Mouse (Mus musculus): ENCODE measurements around the gene Cacna2d3.

The Cacna2d3 gene

DNA sequence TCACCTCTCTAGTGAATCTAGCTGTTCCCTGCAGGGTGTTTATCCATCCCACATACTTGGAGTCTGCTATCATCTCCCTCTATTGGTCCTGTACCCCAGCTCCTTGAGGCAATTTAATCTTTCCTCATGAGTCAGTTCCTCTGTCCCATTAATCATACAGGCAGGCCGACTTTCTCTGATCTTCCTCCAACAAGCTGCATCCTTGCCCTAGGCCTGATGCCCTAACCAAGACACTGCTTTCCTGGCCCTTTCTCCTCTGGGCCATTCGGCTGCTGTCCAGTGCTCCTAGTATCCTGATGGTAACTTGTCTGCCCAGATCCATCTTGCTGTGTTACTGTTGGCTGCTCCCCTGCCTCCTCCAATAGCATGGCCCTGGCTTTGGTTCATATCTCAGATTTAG, 737.4 kb downstream of the Cacna2d3 start:
- no peak for DNase-seq

GRCm38 (mm10) chr14:28980482-28980881, 741.2 kb downstream of the Cacna2d3 start:
- no peak for DNase-seq

GRCm38 (mm10) chr14:28979230-28979629, 742.4 kb downstream of the Cacna2d3 start:
- no peak for DNase-seq

DNA sequence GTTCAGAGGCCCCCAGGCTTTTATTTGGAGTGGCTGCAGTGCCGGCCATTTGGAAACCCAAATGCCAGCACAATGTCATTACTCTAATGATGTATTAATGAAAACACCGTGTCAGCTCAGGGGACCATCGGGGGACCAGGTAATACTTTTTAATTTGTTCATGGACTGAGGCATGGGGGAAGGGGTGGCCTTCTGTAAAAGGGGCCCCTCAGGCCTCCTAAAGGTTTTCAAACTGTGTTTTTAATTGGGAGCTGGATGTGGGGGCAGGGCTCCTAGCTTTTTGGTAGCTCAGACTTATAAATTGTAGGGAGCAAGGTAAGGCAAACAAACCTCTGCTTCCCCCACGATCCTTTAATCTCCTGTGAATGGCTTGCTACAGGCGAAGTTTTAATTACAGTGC, 749.0 kb downstream of the Cacna2d3 start:
- peak; percentile 47 for DNase-seq

GRCm38 (mm10) chr14:28969247-28969646, 752.4 kb downstream of the Cacna2d3 start:
- no peak for DNase-seq

GRCm38 (mm10) chr14:28966881-28967280, 754.8 kb downstream of the Cacna2d3 start:
- DNase-seq = no peak

- no peak for DNase-seq
These were observed 760.3 kb downstream of the Cacna2d3 start for GRCm38 (mm10) chr14:28961379-28961778.

DNA sequence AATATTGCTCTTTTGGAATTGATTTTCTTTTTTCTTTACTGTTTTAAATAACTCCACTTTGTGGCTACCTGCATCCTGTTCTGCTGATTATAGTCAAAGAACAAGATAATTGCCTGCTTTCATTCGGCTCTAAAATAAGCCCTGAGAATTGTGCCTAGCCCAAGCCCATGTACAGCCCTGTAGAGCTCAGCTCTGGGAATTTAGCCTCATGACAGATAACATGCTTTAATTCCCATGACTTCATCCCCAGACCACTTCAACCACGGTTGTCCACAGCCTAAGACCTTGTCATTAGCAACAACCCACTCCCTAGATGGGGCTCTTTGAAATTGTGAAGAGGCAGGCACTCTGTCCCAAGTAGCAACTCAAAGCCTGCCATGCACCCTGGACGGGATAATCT, 762.6 kb downstream of the Cacna2d3 start:
- DNase-seq = no peak

DNA sequence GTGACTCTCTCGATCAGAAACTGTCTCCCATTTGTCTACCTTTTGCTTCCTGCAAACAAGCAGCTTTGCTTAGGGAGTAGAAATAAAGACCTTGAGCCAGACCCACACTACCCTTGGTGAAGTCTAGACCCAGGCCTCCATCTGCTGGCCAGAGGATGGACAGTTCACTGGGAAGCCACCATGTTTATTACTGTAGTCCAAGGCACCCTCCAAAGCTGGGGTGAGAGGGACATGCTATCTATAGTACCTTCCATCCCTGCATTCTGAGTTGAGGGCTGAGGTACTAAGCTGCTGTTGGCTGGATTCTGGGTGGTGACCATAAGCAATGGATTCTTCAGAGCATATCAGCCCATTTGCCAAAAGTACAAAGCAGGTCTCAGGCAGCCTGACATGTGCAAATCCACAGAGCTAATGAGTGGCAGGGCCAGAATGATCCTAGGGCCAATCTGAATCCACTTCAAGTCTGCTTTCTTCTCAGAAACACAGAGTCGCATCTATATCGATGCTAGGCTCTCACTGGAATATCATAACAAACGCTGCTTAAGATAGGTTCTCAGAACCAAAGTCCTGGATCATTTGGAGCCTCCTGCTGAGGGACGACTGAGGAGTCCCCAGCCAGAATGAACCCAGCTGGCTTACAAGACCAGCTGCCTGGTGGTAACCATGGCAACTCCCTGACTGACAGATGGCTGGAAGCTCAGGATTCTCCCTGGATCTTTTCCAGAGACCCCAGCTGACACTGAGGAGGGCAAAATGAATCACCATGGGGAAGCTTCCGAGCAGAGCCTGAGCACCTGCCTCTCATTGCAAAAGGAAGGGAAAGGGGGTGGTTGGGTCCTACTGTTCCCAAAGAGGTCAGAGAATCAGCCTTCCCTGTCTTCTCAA, 763.3 kb downstream of the Cacna2d3 start:
- DNase-seq = no peak

GRCm38 (mm10) chr14:28955181-28955580, 766.5 kb downstream of the Cacna2d3 start:
- DNase-seq = no peak

DNA sequence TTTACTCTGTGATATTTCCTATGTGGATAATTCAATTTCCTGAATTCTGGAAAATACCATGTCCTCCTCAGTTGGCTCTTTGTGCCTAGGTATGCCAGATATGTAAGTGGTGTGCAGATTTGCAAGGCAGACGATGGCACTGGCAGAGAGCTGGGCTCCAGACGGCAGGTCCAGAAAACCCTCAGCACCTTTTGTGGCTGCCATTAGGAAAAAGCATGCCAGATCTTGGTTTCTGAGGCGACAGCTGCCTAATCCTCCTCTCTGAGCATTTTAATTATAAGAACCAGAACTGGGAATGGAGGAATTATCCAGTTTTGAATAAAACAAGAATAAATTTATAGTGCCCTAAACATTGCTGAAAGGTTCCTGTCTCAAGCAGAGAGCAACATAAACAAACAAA, 767.1 kb downstream of the Cacna2d3 start:
- DNase-seq = no peak

- DNase-seq = no peak
These were observed 767.6 kb downstream of the Cacna2d3 start for GRCm38 (mm10) chr14:28954086-28954485.

DNA sequence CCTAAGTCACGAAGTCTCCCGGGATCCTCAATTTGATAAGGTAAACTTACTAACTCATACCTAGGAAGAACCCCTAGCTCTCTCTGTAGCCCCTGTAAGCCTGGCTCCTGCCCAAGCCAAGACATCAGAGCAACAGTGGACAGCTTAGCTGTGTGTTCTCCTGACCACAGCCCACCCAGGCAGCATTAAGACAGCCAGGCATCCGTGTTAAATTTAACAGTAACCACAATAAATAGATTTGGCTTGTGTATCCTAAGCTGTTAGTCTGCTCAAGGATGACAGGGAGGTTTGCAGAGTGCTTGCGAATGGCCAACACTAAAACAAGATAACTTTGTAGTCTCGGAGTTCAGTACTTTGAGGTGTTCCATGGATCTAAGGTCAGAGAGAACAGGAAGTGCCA, 768.3 kb downstream of the Cacna2d3 start:
- no peak for DNase-seq

- peak; percentile 10 for DNase-seq
These were observed 771.2 kb downstream of the Cacna2d3 start for GRCm38 (mm10) chr14:28950499-28950898.

DNA sequence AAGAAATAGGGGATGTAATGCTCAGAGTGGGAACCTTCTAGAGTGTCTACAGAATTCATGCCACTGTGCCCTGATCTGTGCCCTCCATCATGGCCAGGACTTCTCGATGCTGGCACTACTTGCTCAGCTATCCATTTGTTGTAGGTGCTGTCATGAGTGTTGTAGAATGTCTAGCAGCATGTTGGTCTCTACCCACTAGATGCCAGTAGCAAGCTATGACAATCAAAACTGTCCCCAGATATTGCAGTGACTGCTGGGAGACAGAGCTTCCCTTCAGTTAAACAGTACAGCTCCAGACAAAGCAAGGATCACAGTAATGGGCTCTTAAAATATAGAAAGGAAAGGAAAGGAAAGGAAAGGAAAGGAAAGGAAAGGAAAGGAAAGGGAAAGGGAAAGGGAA, 771.9 kb downstream of the Cacna2d3 start:
- DNase-seq = peak; percentile 29

GRCm38 (mm10) chr14:28948019-28948850, 773.4 kb downstream of the Cacna2d3 start:
- DNase-seq = no peak

DNA sequence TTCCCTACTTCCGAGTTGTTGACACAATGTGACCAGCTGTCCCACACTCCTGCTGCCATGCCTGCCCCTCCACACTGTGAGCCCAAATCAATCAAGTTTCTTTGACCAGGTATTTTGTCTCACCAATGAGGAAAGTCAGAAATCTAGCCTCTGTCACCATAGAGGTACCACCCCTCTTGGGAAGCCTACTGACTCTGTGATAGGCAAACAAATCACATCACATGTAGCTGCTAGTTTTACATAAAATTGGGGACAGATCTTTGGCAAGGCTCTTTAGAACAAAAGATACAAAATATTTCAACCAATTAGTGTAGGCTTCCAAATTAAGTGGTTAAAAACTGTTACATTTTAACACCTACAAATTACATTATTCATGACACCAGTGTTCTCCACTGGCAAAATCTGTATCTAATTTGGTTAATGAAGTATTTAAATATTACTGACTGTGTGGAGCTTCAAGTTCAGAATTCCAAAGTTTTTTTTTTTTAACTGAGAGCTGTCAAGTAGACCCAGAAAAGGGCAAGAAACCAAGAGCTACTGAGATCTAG, 788.8 kb downstream of the Cacna2d3 start:
- DNase-seq = no peak

DNA sequence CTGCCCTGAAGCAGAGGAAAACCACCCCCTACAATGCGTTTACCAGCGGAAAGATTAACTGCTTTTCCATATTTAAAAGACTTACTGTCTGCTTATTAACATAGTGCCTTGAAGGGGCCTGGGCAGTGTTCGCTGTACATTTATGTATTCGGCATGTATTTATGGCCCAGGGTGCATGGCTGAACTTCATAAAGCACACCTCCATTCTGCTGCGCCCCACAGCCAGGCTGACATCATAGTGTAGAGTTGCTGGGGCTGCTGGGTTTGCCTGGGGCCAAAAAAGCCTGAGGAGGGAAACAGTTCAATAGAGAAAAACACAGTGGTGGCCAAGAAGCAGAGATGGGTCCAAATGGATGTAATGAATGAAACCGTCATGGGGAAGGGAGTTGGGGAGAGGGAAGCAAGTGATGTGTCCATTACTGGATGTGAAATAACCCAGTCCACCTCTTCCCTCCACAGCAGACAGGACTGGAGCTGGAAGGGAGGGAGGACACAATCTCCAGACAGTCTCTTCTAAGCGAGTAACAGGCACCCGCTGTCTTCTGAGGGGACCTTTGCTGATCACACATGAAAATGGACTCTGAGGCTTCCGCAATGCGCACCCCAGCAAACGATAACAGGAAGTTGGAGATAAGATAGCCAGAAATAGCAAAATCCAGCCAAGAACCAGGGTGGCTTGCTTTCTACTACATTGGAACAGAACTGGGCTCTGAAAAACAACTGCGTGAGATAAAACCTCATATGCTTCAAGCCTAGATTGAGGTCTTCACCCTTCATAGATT, 798.3 kb downstream of the Cacna2d3 start:
- DNase-seq = no peak

GRCm38 (mm10) chr14:28918871-28919270, 802.8 kb downstream of the Cacna2d3 start:
- DNase-seq = no peak

DNA sequence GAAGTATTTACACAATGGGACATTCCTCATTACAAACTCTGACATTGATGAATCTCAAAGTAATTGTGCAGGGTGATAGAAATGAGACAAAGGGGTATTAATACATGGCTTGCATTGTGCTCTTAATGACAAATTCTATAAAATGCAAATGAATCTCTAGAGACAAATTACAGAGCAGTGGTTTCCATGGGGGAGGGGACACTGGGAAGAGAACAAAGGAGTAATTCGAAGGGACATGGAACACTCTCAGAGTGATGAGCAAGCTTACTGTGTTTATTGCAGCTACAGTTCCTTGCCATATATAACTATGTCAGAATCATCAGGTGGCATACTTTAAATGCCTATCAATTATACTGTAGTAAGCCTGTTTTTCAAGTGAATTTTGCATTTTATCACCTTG, 806.7 kb downstream of the Cacna2d3 start:
- no peak for DNase-seq

DNA sequence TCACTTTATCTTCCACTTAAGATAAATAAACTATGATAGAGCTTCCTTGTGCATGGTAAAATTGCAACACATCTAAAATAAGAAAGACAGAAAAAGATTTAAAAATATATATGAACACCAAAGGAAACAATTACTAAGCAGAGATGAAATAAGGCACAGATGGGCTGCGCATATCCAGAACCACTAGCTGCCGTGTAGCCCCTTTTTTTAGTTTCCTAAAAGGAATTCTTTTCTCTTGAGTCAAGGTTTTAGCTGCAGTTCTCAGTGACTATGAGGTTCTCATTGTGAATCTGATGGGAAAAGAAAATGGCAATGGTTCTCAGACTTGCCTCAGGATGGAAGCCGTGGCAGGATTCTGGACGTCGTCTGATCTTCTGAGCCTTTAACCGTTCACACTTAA, 814.0 kb downstream of the Cacna2d3 start:
- DNase-seq = no peak

DNA sequence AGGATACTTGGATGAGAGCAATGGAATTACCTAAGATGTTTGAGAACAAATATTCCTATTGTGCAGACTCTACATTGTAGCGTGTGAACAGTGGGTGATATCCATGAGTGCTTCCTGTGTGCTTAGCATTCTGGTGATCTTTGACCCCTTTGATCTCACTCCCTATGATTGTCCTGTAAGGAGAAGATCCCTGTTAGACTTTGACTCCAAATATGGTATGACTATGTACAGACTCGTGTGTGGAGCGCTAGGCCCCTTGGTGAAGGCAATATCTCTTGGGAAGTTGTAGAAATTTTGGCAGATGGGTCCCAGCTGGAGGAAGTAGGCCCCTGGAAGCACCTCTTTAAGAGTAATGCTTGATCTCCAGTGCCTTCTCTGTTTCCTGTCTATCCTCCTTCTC, 829.1 kb downstream of the Cacna2d3 start:
- DNase-seq = no peak

DNA sequence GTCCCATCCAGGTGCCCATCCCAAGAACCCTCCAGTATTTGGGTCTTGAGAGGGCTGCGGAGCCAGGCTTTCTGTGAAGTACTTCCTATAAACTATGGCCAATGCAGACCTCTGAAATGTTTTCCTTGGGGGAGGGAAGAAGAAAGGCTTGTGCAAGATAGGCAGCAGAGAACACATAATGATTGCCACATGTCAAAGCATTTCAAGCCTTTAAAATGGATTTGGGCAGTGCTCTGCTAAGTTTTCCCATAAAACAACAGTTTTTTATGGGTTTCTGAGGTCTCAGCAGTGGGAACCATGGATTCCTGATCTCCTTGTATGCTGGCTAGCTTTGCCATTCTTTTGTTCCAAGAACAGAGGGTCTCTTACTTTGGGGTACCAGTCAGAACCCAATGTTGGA, 834.3 kb downstream of the Cacna2d3 start:
- no peak for DNase-seq
